Mouse (Mus musculus) naive thymus-derived CD4-positive, alpha-beta T cell, adult 2 months (primary cell): ENCODE measurements around the gene Olfr1303.

Experiments used
- DNase-seq: peaks from one replicate; pipeline ENCODE4 v3.0.0-alpha.2; 2011; ENCODE audit warnings: low read depth

Gene Olfr1303

GRCm38 (mm10) chr2:111820240-111820639, at the start of gene Olfr1303:
Gene Olfr1303, minus strand, starts transcription at chr2:111820340.
- no peak for DNase-seq

- DNase-seq = no peak
Measured at GRCm38 (mm10) chr2:111812936-111813335, 7.2 kb downstream of the Olfr1303 start.

- DNase-seq = no peak
Measured at GRCm38 (mm10) chr2:111777129-111777528, 43.0 kb downstream of the Olfr1303 start, which contains the start of gene Olfr1302. Gene Olfr1302, plus strand, starts transcription at chr2:111777429.
